Mouse (Mus musculus) megakaryocyte-erythroid progenitor cell, adult 5 weeks (primary cell): ENCODE measurements around the gene Tmem17. TPM values are rescaled to one million over a fixed set of nuclear protein-coding genes. Genes with fewer than 3 reads are reported as not detected.

Source experiments
- polyA plus RNA-seq: library from polyadenylated mRNA; stranded (reverse); fragments of >175 nt; gene quantifications from 2 replicates; pipeline ENCODE4 v1.2.3, GENCODE M21; 2012

The Tmem17 gene
- polyA plus RNA-seq = 0.88 and 1.1 TPM in 2 replicates

GRCm38 (mm10) chr11:22512038-22513001 is at the start of gene Tmem17:
TSS of gene Tmem17 (plus strand) at chr11:22512088.

Other genes starting within 250 kb of the Tmem17 start
- gene Ehbp1, start 169.8 kb upstream of the Tmem17 start, polyA plus RNA-seq = 0.48 and 0.50 TPM in 2 replicates